Mouse (Mus musculus): ENCODE data around the gene Tlr13.

DNA sequence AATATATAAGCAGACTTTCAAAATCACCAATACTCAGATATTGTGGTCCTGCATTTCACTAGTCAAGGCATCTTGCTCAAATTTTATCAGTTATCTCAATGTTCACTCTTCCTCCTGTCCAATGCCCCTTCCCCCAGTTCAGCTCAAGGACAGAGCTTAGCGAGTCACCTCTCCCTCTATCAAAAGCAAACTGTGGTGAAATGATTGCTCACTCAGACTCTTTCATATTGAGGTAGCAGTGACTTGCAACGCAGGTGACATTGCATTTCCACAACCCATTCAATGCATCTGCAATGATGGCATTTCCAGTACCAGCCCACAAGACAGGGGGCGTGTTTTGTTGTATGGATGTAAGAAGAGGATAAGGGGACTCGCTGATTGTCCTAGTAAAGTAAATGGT lies 12.9 kb downstream of the Tlr13 start:
- no peak for TF ChIP-seq CTCF (IDR thresholded peaks at IDR 0.05; ENCODE audit: low read depth)
- no peak for TF ChIP-seq EP300 (IDR thresholded peaks at IDR 0.05; ENCODE audit: low read depth)
